Mouse (Mus musculus): ENCODE measurements around the gene Gas1.

Gas1 gene

GRCm38 (mm10) chr13:60173591-60174524 is 3.3 kb downstream of the Gas1 start:
- peak; percentile 37 for DNase-seq (ENCODE audit: extremely low spot score, low read depth, low spot score)

- no peak for DNase-seq (ENCODE audit: extremely low spot score, low read depth, low spot score)
Observed at GRCm38 (mm10) chr13:60173186-60173585, 4.0 kb downstream of the Gas1 start.

GRCm38 (mm10) chr13:60172366-60173017 is 4.7 kb downstream of the Gas1 start:
- DNase-seq (ENCODE audit: extremely low spot score, low read depth, low spot score): no peak

- no peak for DNase-seq (ENCODE audit: extremely low spot score, low read depth, low spot score)
Observed at GRCm38 (mm10) chr13:60171781-60172180, 5.4 kb downstream of the Gas1 start.

GRCm38 (mm10) chr13:60170898-60171715 is 6.1 kb downstream of the Gas1 start:
- DNase-seq (ENCODE audit: extremely low spot score, low read depth, low spot score): no peak

- DNase-seq (ENCODE audit: extremely low spot score, low read depth, low spot score): no peak
Observed at GRCm38 (mm10) chr13:60169026-60169425, 8.1 kb downstream of the Gas1 start.

GRCm38 (mm10) chr13:60156294-60157126 is 20.7 kb downstream of the Gas1 start:
- no peak for DNase-seq (ENCODE audit: extremely low spot score, low read depth, low spot score)

GRCm38 (mm10) chr13:60154170-60154569 is 23.0 kb downstream of the Gas1 start:
- DNase-seq (ENCODE audit: extremely low spot score, low read depth, low spot score): no peak

GRCm38 (mm10) chr13:60148235-60148634 is 28.9 kb downstream of the Gas1 start:
- DNase-seq (ENCODE audit: extremely low spot score, low read depth, low spot score): no peak

GRCm38 (mm10) chr13:60147857-60148181 is 29.3 kb downstream of the Gas1 start:
- no peak for DNase-seq (ENCODE audit: extremely low spot score, low read depth, low spot score)

GRCm38 (mm10) chr13:60146994-60147856 is 29.9 kb downstream of the Gas1 start:
- DNase-seq (ENCODE audit: extremely low spot score, low read depth, low spot score): no peak

- no peak for DNase-seq (ENCODE audit: extremely low spot score, low read depth, low spot score)
Observed at GRCm38 (mm10) chr13:60146231-60146630, 30.9 kb downstream of the Gas1 start.

GRCm38 (mm10) chr13:60136962-60137361 is 40.2 kb downstream of the Gas1 start:
- DNase-seq (ENCODE audit: extremely low spot score, low read depth, low spot score): no peak

GRCm38 (mm10) chr13:60134439-60134799 is 42.7 kb downstream of the Gas1 start:
- DNase-seq (ENCODE audit: extremely low spot score, low read depth, low spot score): no peak

GRCm38 (mm10) chr13:60133716-60134438 is 43.3 kb downstream of the Gas1 start:
- DNase-seq (ENCODE audit: extremely low spot score, low read depth, low spot score): no peak

GRCm38 (mm10) chr13:60131771-60132170 is 45.4 kb downstream of the Gas1 start:
- DNase-seq (ENCODE audit: extremely low spot score, low read depth, low spot score): no peak

- no peak for DNase-seq (ENCODE audit: extremely low spot score, low read depth, low spot score)
Observed at GRCm38 (mm10) chr13:60129541-60129940, 47.6 kb downstream of the Gas1 start.

- no peak for DNase-seq (ENCODE audit: extremely low spot score, low read depth, low spot score)
Observed at GRCm38 (mm10) chr13:60126338-60126737, 50.8 kb downstream of the Gas1 start.
